Mouse (Mus musculus) intestine, embryonic 15.5 days (tissue): ENCODE results near the gene Olfr1471. TPM values are rescaled to one million over a fixed set of nuclear protein-coding genes. Genes with fewer than 3 reads are reported as not detected.
"Not testable (repeated sequence)": the region's sequence is repeated elsewhere in the genome, so short reads cannot be mapped to it uniquely, and the experiment has no call there.

Source experiments
- ATAC-seq: fragments of 200-750 bp; cut with Nextera tagmentation; 2 replicates; pipeline ENCODE4 v1.8.0; 2017; ENCODE audit warnings: moderate TSS enrichment, moderate library complexity
- H3K27ac ChIP-seq: fragments of 300-500 bp; sonication (generic); 2 replicates; pipeline ENCODE4 v1.5.1; 2015; ENCODE audit warnings: mild to moderate bottlenecking, inconsistent platforms
- H3K27me3 ChIP-seq: fragments of 300-500 bp; sonication (generic); replicated peaks from 2 replicates; pipeline ENCODE4 v1.6.1; 2015; ENCODE audit warnings: inconsistent platforms
- H3K36me3 ChIP-seq: fragments of 300-500 bp; sonication (generic); 2 replicates; pipeline ENCODE4 v1.6.1; 2015; ENCODE audit warnings: inconsistent platforms
- H3K4me1 ChIP-seq: fragments of 300-500 bp; sonication (generic); replicated peaks from 2 replicates; pipeline ENCODE4 v1.6.1; 2015; ENCODE audit warnings: inconsistent platforms
- H3K4me2 ChIP-seq: fragments of 300-500 bp; sonication (generic); replicated peaks from 2 replicates; pipeline ENCODE4 v1.6.1; 2015; ENCODE audit warnings: mild to moderate bottlenecking, inconsistent platforms
- H3K4me3 ChIP-seq: fragments of 300-500 bp; sonication (generic); replicated peaks from 2 replicates; pipeline ENCODE4 v1.5.1; 2015; ENCODE audit warnings: inconsistent platforms
- H3K9ac ChIP-seq: fragments of 300-500 bp; sonication (generic); 2 replicates; pipeline ENCODE4 v1.6.1; 2015; ENCODE audit warnings: inconsistent platforms
- H3K9me3 ChIP-seq: fragments of 300-500 bp; sonication (generic); 2 replicates; pipeline ENCODE4 v1.6.1; 2016; ENCODE audit warnings: inconsistent platforms
- WGBS: fragments of 180-500 bp; shearing (Covaris S2); methylation state at CpG from one replicate; pipeline ENCODE4 v1.1.7; 2015; 5-methylcytosine and 5-hydroxymethylcytosine counted together
- polyA plus RNA-seq: library from polyadenylated mRNA; unstranded; fragments of >200 nt; fragmentation: Nextera tagmentation; extraction: Ambion mirVana; gene quantifications from 2 replicates; pipeline ENCODE4 v1.2.1, GENCODE M21; 2015

Gene Olfr1471
- polyA plus RNA-seq: not detected in 2 replicates

DNA sequence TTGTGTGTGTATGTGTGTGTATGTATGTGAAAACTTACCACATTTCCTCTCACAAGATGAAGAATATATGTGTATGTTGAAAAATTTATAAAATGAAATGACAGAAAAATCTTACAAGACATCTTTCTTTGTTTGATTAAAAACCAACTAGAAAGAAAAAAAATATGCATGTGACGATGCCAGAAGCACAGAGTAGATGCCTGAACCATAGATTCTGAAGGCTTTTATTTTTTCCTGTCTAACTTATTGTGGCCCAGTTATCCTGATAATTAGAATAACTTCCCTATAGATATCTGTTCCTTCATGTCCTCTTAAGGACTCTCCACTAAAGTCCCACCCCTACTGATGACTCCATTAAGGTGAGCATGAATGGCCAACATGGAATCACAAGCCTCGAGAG lies at the start of gene Olfr1471:
Olfr1471 (plus strand) TSS at position 301 of the 400 bp plus-strand sequence.
- WGBS: 75% methylated on average over 2 of the region's 2 CpGs
- H3K4me2 ChIP-seq, H3K9me3 ChIP-seq, H3K4me1 ChIP-seq, ATAC-seq, H3K27me3 ChIP-seq, H3K27ac ChIP-seq, H3K36me3 ChIP-seq, H3K9ac ChIP-seq, H3K4me3 ChIP-seq: not testable (repeated sequence)

DNA sequence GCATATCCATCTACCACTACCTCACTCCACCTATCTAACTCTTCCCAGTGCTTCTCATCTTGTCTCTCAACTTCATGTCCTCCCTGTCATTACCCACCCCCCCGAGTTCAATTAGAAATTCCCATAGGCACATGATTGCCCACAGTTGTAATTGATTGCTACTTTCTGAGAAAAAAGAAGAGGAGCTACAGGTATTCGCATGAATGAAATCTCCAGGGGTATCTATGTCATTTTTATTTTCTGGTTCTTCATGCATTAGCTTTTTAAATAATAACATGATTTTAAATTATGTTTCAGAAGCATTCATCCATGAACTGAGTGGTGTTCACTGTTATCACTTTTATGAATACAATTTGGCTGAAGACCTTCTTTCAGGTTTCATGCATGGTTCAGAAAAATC lies 35.7 kb upstream of the Olfr1471 start, which contains the start of gene Olfr1469:
Olfr1469 (plus strand) TSS at position 301 of the 400 bp plus-strand sequence.
- no peak within 1 kb of the TSS for H3K9ac ChIP-seq
- 74% methylated on average over 2 of the region's 2 CpGs for WGBS
- H3K36me3 ChIP-seq: no peaks in the 10 kb centered on the region
- no peak within 1 kb of the TSS for H3K4me3 ChIP-seq
- H3K4me2 ChIP-seq: no peak within 1 kb of the TSS
- no peak within 1 kb of the TSS for H3K27ac ChIP-seq
- no peak for ATAC-seq
- H3K4me1 ChIP-seq: no peaks in the 10 kb centered on the region
- H3K27me3 ChIP-seq: no peaks in the 10 kb centered on the region
- no peaks in the 10 kb centered on the region for H3K9me3 ChIP-seq

DNA sequence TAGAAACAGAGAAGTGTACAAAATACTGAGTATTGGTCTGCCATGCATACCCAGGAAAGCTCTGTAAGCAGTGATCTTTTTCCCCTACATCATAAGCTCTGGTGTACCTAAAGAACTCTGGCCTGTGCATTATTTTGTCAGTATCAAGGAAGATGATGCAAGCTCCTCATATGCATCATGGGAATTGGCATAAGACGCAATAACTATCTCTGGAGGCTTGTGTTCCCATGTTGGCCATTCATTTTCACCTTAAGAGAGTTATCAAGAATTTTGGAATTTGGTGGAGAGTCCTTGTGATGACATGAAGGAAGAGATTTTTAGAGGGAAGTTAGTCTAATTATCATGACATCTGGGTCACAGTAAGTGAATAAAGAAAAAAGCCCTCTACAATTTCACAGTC lies 12.8 kb downstream of the Olfr1471 start, which contains the start of gene Olfr1472:
Olfr1472 (minus strand) TSS at position 101 of the 400 bp plus-strand sequence.
- Histone ChIP-seq H3K9me3 (no peaks in the 10 kb centered on the region), H3K27me3 (no peaks in the 10 kb centered on the region), H3K4me3 (no peak within 1 kb of the TSS), H3K27ac (no peak within 1 kb of the TSS), H3K4me1 (no peaks in the 10 kb centered on the region), H3K36me3 (no peaks in the 10 kb centered on the region), H3K4me2 (no peak within 1 kb of the TSS), H3K9ac (no peak within 1 kb of the TSS)
- 71% methylated on average over 1 of the region's 1 CpGs for WGBS
- no peak for ATAC-seq

DNA sequence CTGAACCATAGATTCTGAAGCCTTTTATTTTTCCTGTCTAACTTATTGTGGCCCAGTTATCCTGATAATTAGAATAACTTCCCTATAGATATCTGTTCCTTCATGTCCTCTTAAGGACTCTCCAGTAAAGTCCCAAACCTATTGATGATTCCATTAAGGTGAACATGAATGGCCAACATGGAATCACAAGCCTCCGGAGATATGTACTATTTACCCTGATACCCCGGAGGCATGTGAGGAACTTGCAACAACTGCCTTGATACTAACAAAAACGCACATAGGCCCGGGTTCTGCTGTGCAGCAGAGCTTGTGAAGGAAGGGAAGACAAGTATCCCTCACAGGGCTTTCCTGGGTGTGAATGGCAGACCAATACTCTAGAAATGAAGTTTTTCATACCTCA lies 26.1 kb downstream of the Olfr1471 start, which contains the start of gene Olfr1474:
Olfr1474 (plus strand) TSS at position 301 of the 400 bp plus-strand sequence.
- H3K4me3 ChIP-seq, H3K27ac ChIP-seq, H3K9me3 ChIP-seq, H3K36me3 ChIP-seq, H3K27me3 ChIP-seq, ATAC-seq, H3K4me2 ChIP-seq, H3K9ac ChIP-seq, H3K4me1 ChIP-seq: not testable (repeated sequence)
- WGBS: 76% methylated on average over 4 of the region's 4 CpGs

DNA sequence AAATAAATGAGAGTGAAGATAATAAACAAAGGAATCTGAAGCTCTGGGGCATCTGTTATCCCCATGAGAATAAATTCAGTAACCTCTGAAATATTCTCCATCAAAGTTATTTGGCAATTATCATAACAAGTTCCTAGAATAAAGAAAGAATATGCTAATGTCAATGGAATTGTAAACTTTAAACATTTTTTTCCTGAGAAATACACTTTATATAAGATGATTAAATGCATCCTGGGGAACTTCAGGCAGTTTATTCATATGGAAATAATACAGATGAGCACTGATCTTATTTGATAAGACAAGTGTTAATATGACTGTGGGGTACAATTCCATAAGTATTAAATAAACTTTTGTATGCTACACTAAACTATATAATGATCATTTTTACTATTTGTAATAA lies 36.9 kb downstream of the Olfr1471 start, which contains the start of gene Olfr1475:
Olfr1475 (minus strand) TSS at position 101 of the 400 bp plus-strand sequence.
- Histone ChIP-seq H3K9me3 (no peaks in the 10 kb centered on the region), H3K4me2 (no peak within 1 kb of the TSS), H3K27me3 (no peaks in the 10 kb centered on the region), H3K9ac (no peak within 1 kb of the TSS), H3K4me1 (no peaks in the 10 kb centered on the region), H3K36me3 (no peaks in the 10 kb centered on the region), H3K4me3 (no peak within 1 kb of the TSS), H3K27ac (no peak within 1 kb of the TSS)
- ATAC-seq: no peak

DNA sequence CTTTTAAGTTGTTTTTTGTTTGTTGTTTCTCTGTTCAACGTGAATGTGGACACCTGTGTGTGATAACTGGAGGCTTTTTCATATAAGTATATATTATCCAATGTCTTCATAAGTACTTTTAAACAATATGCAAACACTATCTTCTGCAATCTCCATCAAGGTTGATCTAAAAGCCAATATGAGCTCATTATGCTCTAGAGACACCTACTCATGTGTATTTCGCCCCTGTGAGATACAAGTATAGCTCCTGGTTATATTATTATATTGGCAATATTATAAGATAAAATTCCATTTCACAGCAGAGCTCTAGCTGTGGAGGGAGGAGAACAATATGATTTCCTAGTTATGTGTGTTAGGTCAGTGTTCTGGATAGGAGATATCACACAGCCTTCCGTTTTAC lies 57.0 kb downstream of the Olfr1471 start, which contains the start of gene Olfr1477:
Olfr1477 (plus strand) TSS at position 301 of the 400 bp plus-strand sequence.
- Histone ChIP-seq H3K27ac (no peak within 1 kb of the TSS), H3K36me3 (no peaks in the 10 kb centered on the region), H3K9ac (no peak within 1 kb of the TSS), H3K4me2 (no peak within 1 kb of the TSS), H3K9me3 (no peaks in the 10 kb centered on the region), H3K4me1 (no peaks in the 10 kb centered on the region), H3K27me3 (no peaks in the 10 kb centered on the region), H3K4me3 (no peak within 1 kb of the TSS)
- 77% methylated on average over 3 of the region's 3 CpGs for WGBS
- no peak for ATAC-seq

Other genes starting within 250 kb of the Olfr1471 start
- gene Olfr1463, start 212.1 kb upstream of the Olfr1471 start, polyA plus RNA-seq: not detected in 2 replicates
- not detected in 2 replicates for gene Olfr1465, start 127.9 kb upstream of the Olfr1471 start, polyA plus RNA-seq
- not detected in 2 replicates for gene Olfr1466, start 104.5 kb upstream of the Olfr1471 start, polyA plus RNA-seq
- not detected in 2 replicates for gene Olfr1467, start 81.2 kb upstream of the Olfr1471 start, polyA plus RNA-seq
- not detected in 2 replicates for gene Olfr1469, start 35.6 kb upstream of the Olfr1471 start, polyA plus RNA-seq
- not detected in 2 replicates for gene Olfr1472, start 12.7 kb downstream of the Olfr1471 start, polyA plus RNA-seq
- not detected in 2 replicates for gene Olfr1474, start 26.2 kb downstream of the Olfr1471 start, polyA plus RNA-seq
- gene Olfr1475, start 36.8 kb downstream of the Olfr1471 start, polyA plus RNA-seq: not detected in 2 replicates
- gene Olfr1477, start 57.1 kb downstream of the Olfr1471 start, polyA plus RNA-seq: not detected in 2 replicates
- not detected in 2 replicates for gene Olfr1480, start 84.5 kb downstream of the Olfr1471 start, polyA plus RNA-seq
- gene Olfr1484, start 140.1 kb downstream of the Olfr1471 start, polyA plus RNA-seq: not detected in 2 replicates
- not detected in 2 replicates for gene Olfr1487, start 174.0 kb downstream of the Olfr1471 start, polyA plus RNA-seq
- gene Olfr1489, start 188.2 kb downstream of the Olfr1471 start, polyA plus RNA-seq: not detected in 2 replicates
- gene Olfr1490, start 207.7 kb downstream of the Olfr1471 start, polyA plus RNA-seq: not detected in 2 replicates